Mouse (Mus musculus) MEL (cell line): Measurements from ENCODE around the gene Cfap43.

Source experiments
- CTCF ChIP-seq, 3 experiments: IDR thresholded peaks in 2 of 3; conservative IDR thresholded peaks in 1 of 3; 2 replicates each; pipeline ENCODE4 v1.5.1; 2011 to 2012; ENCODE audit warnings: low read length in 3 of 3, low read depth in 2 of 3, mild to moderate bottlenecking in 2 of 3, improper control_type of control experiment in 1 of 3, inconsistent platforms in 1 of 3, mixed read lengths in 1 of 3, moderate library complexity in 1 of 3; ENCODE audit not compliant: control insufficient read depth in 1 of 3, insufficient read depth in 1 of 3, poor library complexity in 1 of 3, severe bottlenecking in 1 of 3
- ELF1 ChIP-seq: IDR thresholded peaks from 2 replicates; pipeline ENCODE4 v1.6.1; 2014; ENCODE audit warnings: low read depth, mild to moderate bottlenecking, inconsistent platforms, low read length, improper control_type of control experiment, moderate library complexity
- ETS1 ChIP-seq: IDR thresholded peaks from 2 replicates; pipeline ENCODE4 v1.6.1; 2012; ENCODE audit warnings: low read depth, mild to moderate bottlenecking, inconsistent platforms, low read length, improper control_type of control experiment, moderate library complexity
- GABPA ChIP-seq: IDR thresholded peaks from 2 replicates; pipeline ENCODE4 v1.6.1; 2012; ENCODE audit warnings: low read depth, mild to moderate bottlenecking, inconsistent platforms, low read length, improper control_type of control experiment, moderate library complexity
- JUND ChIP-seq: IDR thresholded peaks from 2 replicates; pipeline ENCODE4 v1.6.1; 2011; ENCODE audit warnings: low read depth, mild to moderate bottlenecking, improper control_type of control experiment, low read length
- MAFK ChIP-seq: IDR thresholded peaks from 2 replicates; pipeline ENCODE4 v1.6.1; 2011; ENCODE audit warnings: low read depth, mild to moderate bottlenecking, low read length, improper control_type of control experiment, borderline replicate concordance
- NRF1 ChIP-seq: IDR thresholded peaks from 2 replicates; pipeline ENCODE4 v1.6.1; 2014; ENCODE audit warnings: low read depth, mild to moderate bottlenecking, inconsistent platforms, low read length, improper control_type of control experiment, moderate library complexity; ENCODE audit not compliant: poor library complexity, insufficient read depth, severe bottlenecking
- POLR2A ChIP-seq, 2 experiments: IDR thresholded peaks; 2 replicates each; pipeline ENCODE4 v1.6.1; 2011 to 2012; ENCODE audit warnings: low read length in 2 of 2, mild to moderate bottlenecking in 2 of 2, control low read depth in 1 of 2, improper control_type of control experiment in 1 of 2, low read depth in 1 of 2, moderate library complexity in 1 of 2; ENCODE audit not compliant: control insufficient read depth in 1 of 2, insufficient read depth in 1 of 2, poor library complexity in 1 of 2
- POLR2AphosphoS5 ChIP-seq: IDR thresholded peaks from 2 replicates; pipeline ENCODE4 v1.6.1; 2012; ENCODE audit warnings: low read depth, borderline replicate concordance, mild to moderate bottlenecking, inconsistent platforms, low read length, moderate library complexity, mixed read lengths
- UBTF ChIP-seq: IDR thresholded peaks from 2 replicates; pipeline ENCODE4 v1.6.1; 2012; ENCODE audit warnings: low read depth, mild to moderate bottlenecking, inconsistent platforms, low read length, improper control_type of control experiment, moderate library complexity, borderline replicate concordance; ENCODE audit not compliant: insufficient read depth
- ZKSCAN1 ChIP-seq: IDR thresholded peaks from 2 replicates; pipeline ENCODE4 v1.6.1; 2012; ENCODE audit warnings: low read depth, mild to moderate bottlenecking, inconsistent platforms, low read length, improper control_type of control experiment, moderate library complexity

GRCm38 (mm10) chr19:47936938-47937337, 17.9 kb upstream of the Cfap43 start:
- no peak for TF ChIP-seq CTCF (IDR thresholded peaks at IDR 0.05 in 2 of 3, conservative IDR thresholded peaks at IDR 0.05 in 1 of 3; ENCODE audit: control insufficient read depth in 1 of 3, insufficient read depth in 1 of 3, low read depth in 2 of 3, low read length in 3 of 3, poor library complexity in 1 of 3, severe bottlenecking in 1 of 3)
- TF ChIP-seq JUND = no peak
- TF ChIP-seq ETS1 = no peak
- no peak for TF ChIP-seq MAFK
- TF ChIP-seq POLR2AphosphoS5 = no peak
- TF ChIP-seq ELF1 = no peak
- no peak for TF ChIP-seq NRF1
- TF ChIP-seq UBTF = no peak
- no peak for TF ChIP-seq ZKSCAN1
- no peak for TF ChIP-seq POLR2A (IDR thresholded peaks at IDR 0.05; ENCODE audit: control insufficient read depth in 1 of 2, insufficient read depth in 1 of 2, low read depth in 1 of 2, low read length in 2 of 2, poor library complexity in 1 of 2)
- TF ChIP-seq GABPA = no peak
